Mouse (Mus musculus) embryonic facial prominence, embryonic 14.5 days (tissue): ENCODE data around the gene Pom121. TPM values are rescaled to one million over a fixed set of nuclear protein-coding genes. Genes with fewer than 3 reads are reported as not detected.

Experiments used
- ATAC-seq: fragments of 200-750 bp; cut with Nextera tagmentation; 2 replicates; pipeline ENCODE4 v1.8.0; 2017; ENCODE audit warnings: low read depth, moderate number of reproducible peaks, moderate TSS enrichment
- DNase-seq: peaks from one replicate; pipeline ENCODE4 v3.0.0-alpha.2; 2015; ENCODE audit warnings: low spot score
- H3K27ac ChIP-seq: fragments of 300-500 bp; sonication (generic); replicated peaks from 2 replicates; pipeline ENCODE4 v1.5.1; 2014; ENCODE audit warnings: low read depth, mild to moderate bottlenecking, low read length, moderate library complexity
- H3K27me3 ChIP-seq: fragments of 300-500 bp; sonication (generic); replicated peaks from 2 replicates; pipeline ENCODE4 v1.6.1; 2014; ENCODE audit warnings: low read length; ENCODE audit not compliant: control insufficient read depth, insufficient read depth
- H3K36me3 ChIP-seq: fragments of 300-500 bp; sonication (generic); 2 replicates; pipeline ENCODE4 v1.6.1; 2014; ENCODE audit warnings: low read length, mixed read lengths; ENCODE audit not compliant: control insufficient read depth, insufficient read depth
- H3K4me1 ChIP-seq: fragments of 300-500 bp; sonication (generic); 2 replicates; pipeline ENCODE4 v1.6.1; 2014; ENCODE audit warnings: antibody characterized with exemption, low read length; ENCODE audit not compliant: control insufficient read depth, insufficient read depth
- H3K4me2 ChIP-seq: fragments of 300-500 bp; sonication (generic); 2 replicates; pipeline ENCODE4 v1.6.1; 2014; ENCODE audit warnings: low read depth, mild to moderate bottlenecking, low read length, moderate library complexity, mixed read lengths
- H3K4me3 ChIP-seq: fragments of 300-500 bp; sonication (generic); 2 replicates; pipeline ENCODE4 v1.5.1; 2014; ENCODE audit warnings: low read depth, mild to moderate bottlenecking, low read length
- H3K9ac ChIP-seq: fragments of 300-500 bp; sonication (generic); 2 replicates; pipeline ENCODE4 v1.6.1; 2014; ENCODE audit warnings: low read depth, mild to moderate bottlenecking, low read length, moderate library complexity, mixed read lengths
- H3K9me3 ChIP-seq: fragments of 300-500 bp; sonication (generic); 2 replicates; pipeline ENCODE4 v1.6.1; 2016; ENCODE audit warnings: low read length; ENCODE audit not compliant: control insufficient read depth
- WGBS: fragments of 180-500 bp; shearing (Covaris S2); extraction: QIAGEN DNeasy Blood & Tissue Kit; methylation state at CpG from one replicate; pipeline ENCODE4 v1.1.7; 2014; 5-methylcytosine and 5-hydroxymethylcytosine counted together
- polyA plus RNA-seq: library from polyadenylated mRNA; unstranded; fragments of >200 nt; fragmentation: Nextera tagmentation; extraction: Ambion mirVana; gene quantifications from 2 replicates; pipeline ENCODE4 v1.2.1, GENCODE M21; 2014

Gene Pom121
- polyA plus RNA-seq, 1 experiment from 2014 or later: 15.4 TPM

GRCm38 (mm10) chr5:135404623-135405022 lies 10.3 kb upstream of the Pom121 start:
- no peak overlapping the region for H3K4me2 ChIP-seq
- peak; percentile 56; the same call in 1 of the 2 replicates for ATAC-seq
- 37% methylated on average over 20 of the region's 20 CpGs for WGBS

GRCm38 (mm10) chr5:135400244-135400643 lies 5.9 kb upstream of the Pom121 start:
- Histone ChIP-seq H3K4me2 (no peak overlapping the region), H3K36me3 (no peaks in the 10 kb centered on the region), H3K4me1 (no peaks in the 10 kb centered on the region), H3K9me3 (0 out of 2 replicates have a peak, but pooled peaks cover 3% of the 10 kb centered on the region), H3K4me3 (no peak overlapping the region), H3K9ac (no peak overlapping the region), H3K27ac (no peak overlapping the region), H3K27me3 (no peaks in the 10 kb centered on the region)
- ATAC-seq (peak; percentile 55; the same call in 1 of the 2 replicates), DNase-seq (peak; percentile 86)
- 7% methylated on average over 2 of the region's 2 CpGs for WGBS

More at GRCm38 (mm10) chr5:135404623-135405022, 10.3 kb upstream of the Pom121 start:
- 0 out of 2 replicates have a peak, but pooled peaks cover 3% of the 10 kb centered on the region for H3K9me3 ChIP-seq
- no peak overlapping the region for H3K27ac ChIP-seq
- H3K4me1 ChIP-seq: no peaks in the 10 kb centered on the region
- H3K4me3 ChIP-seq: no peak overlapping the region
- peak; percentile 71 for DNase-seq
- H3K9ac ChIP-seq: no peak overlapping the region
- H3K27me3 ChIP-seq: no peaks in the 10 kb centered on the region
- H3K36me3 ChIP-seq: peaks cover 9% of the 10 kb centered on the region

DNA sequence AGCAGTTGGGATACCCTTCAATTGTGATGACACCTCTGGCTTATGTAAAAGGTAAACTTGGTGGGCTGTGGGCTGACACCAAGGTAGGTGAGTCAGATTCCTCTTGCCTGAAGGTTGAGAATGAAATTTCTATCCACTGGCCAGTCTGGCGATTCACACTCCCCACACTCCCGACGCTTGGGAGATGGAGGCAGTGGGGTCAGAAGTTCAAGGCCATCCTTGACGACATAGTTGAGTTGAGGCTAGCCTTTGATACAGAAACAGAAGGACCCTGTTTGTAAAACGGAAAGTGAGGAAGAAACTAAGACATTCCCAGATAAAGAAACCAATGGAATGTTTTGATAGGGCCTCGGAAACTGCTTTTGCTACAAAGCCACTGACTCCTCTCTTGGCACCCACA lies 5.0 kb upstream of the Pom121 start:
- H3K9ac ChIP-seq: no peak overlapping the region
- H3K4me3 ChIP-seq: no peak overlapping the region
- H3K27me3 ChIP-seq: no peaks in the 10 kb centered on the region
- H3K4me2 ChIP-seq: no peak overlapping the region
- H3K36me3 ChIP-seq: no peaks in the 10 kb centered on the region
- WGBS: 66% methylated on average over 6 of the region's 6 CpGs
- H3K4me1 ChIP-seq: no peaks in the 10 kb centered on the region
- ATAC-seq (no peak), DNase-seq (no peak)
- 0 out of 2 replicates have a peak, but pooled peaks cover 3% of the 10 kb centered on the region for H3K9me3 ChIP-seq
- H3K27ac ChIP-seq: no peak overlapping the region

- H3K27me3 ChIP-seq: no peaks in the 10 kb centered on the region
- H3K9me3 ChIP-seq: no peaks in the 10 kb centered on the region
- no peak overlapping the region for H3K9ac ChIP-seq
- H3K4me3 ChIP-seq: no peak overlapping the region
- ATAC-seq (no peak), DNase-seq (peak; percentile 60)
- WGBS: 47% methylated on average over 5 of the region's 5 CpGs
- H3K4me2 ChIP-seq: no peak overlapping the region
- H3K27ac ChIP-seq: no peak overlapping the region
- peaks cover 15% of the 10 kb centered on the region for H3K36me3 ChIP-seq
- peaks cover 7% of the 10 kb centered on the region for H3K4me1 ChIP-seq
These were observed 1.5 kb upstream of the Pom121 start for GRCm38 (mm10) chr5:135395826-135396225.

- no peak for ATAC-seq
- no peak for DNase-seq
- Histone ChIP-seq H3K4me3 (no peak overlapping the region), H3K36me3 (peaks cover 98% of the 10 kb centered on the region), H3K27ac (no peak overlapping the region), H3K9me3 (no peaks in the 10 kb centered on the region), H3K27me3 (no peaks in the 10 kb centered on the region), H3K4me1 (no peaks in the 10 kb centered on the region), H3K4me2 (no peak overlapping the region), H3K9ac (no peak overlapping the region)
- WGBS: 87% methylated on average over 10 of the region's 10 CpGs
These were observed 10.6 kb downstream of the Pom121 start for GRCm38 (mm10) chr5:135383771-135384170.

DNA sequence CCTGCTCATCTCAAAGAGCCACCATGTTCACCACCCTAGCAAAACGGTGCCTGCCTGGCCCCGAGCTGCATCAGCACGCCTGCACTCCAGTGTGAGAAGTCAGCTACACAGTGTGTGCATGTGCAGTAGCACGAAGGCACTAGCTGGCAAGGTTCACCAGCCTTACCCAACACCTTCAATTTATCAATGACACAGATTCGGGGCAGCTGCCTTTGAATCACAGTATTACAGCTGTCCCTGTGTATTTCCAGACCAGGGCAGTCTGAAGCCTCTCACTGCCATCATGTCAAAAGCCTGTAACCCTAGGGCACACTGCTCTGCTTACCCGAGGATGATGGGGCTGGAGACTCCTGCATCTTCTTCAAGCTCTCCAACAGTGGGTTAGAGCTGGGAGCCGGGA lies 11.6 kb downstream of the Pom121 start:
- no peak overlapping the region for H3K4me3 ChIP-seq

DNA sequence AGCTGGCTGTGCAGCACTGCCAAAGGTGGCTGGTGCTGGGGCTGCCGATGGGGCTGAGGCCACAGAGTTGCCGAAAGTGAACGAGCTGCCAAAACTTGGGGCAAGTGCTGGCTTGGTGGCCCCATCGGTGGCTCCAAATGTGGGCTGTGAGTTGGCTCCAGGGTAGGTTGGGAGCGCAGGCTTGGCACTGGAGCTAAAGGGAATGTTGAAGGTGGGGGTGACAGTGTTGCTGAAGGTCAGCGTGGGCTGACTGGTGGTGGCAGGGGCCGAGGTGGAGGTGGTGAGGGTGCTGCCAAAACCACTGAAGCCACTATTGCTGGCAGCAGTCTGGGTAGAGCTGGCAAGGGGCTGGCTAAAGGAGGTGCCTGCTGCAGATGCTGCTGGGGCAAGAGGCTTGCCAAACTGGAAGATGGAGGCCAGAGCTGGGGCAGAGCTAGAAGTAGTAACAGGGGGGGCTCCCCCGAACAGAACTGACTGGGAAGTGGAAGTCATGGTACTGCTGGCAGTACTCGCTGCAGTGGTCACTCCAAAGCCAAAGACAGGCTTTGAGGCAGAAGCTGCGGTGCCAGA lies 12.9 kb downstream of the Pom121 start:
- 89% methylated on average over 9 of the region's 10 CpGs for WGBS
- ATAC-seq (no peak), DNase-seq (no peak)
- Histone ChIP-seq H3K27ac (no peak overlapping the region), H3K4me3 (no peak overlapping the region), H3K9me3 (no peaks in the 10 kb centered on the region), H3K4me1 (no peaks in the 10 kb centered on the region), H3K4me2 (no peak overlapping the region), H3K9ac (0 out of 2 replicates have a peak overlapping the region, but pooled peaks have one; percentile 8), H3K36me3 (peaks cover 91% of the 10 kb centered on the region), H3K27me3 (no peaks in the 10 kb centered on the region)

More for the DNA sequence above, 11.6 kb downstream of the Pom121 start:
- Histone ChIP-seq H3K27me3 (no peaks in the 10 kb centered on the region), H3K27ac (no peak overlapping the region), H3K4me1 (no peaks in the 10 kb centered on the region), H3K9me3 (no peaks in the 10 kb centered on the region), H3K36me3 (peaks cover 98% of the 10 kb centered on the region), H3K4me2 (no peak overlapping the region), H3K9ac (no peak overlapping the region)
- WGBS: 84% methylated on average over 7 of the region's 7 CpGs
- DNase-seq: no peak
- no peak for ATAC-seq

DNA sequence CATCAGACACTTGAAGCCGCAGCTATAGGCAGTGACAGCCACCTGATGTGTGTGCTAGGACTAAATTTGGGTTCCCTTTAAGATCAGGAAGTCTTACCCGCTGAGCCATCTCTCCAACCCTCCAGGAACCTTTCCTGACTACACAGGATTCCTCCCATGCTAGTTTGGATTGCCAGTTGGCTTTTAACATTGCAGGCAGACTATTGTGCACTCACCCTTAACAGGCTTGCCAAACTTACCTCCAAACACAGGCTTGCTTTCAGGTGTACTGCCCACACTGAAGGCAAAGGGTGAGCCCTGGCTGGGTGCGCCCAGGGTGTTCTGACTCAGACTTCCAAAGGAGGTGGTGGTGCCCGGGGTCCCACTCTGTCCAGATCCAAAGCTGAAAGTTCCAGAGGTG lies 13.7 kb downstream of the Pom121 start:
- Histone ChIP-seq H3K4me1 (no peaks in the 10 kb centered on the region), H3K9ac (no peak overlapping the region), H3K4me3 (no peak overlapping the region), H3K36me3 (peaks cover 92% of the 10 kb centered on the region), H3K27ac (no peak overlapping the region), H3K27me3 (no peaks in the 10 kb centered on the region), H3K4me2 (no peak overlapping the region), H3K9me3 (no peaks in the 10 kb centered on the region)
- WGBS: 93% methylated on average over 4 of the region's 4 CpGs
- ATAC-seq (no peak), DNase-seq (no peak)

- Histone ChIP-seq H3K4me1 (no peaks in the 10 kb centered on the region), H3K4me2 (no peak overlapping the region), H3K27me3 (no peaks in the 10 kb centered on the region), H3K4me3 (no peak overlapping the region), H3K9ac (no peak overlapping the region), H3K36me3 (peaks cover 90% of the 10 kb centered on the region), H3K27ac (no peak overlapping the region), H3K9me3 (no peaks in the 10 kb centered on the region)
- ATAC-seq: no peak
- 73% methylated on average over 2 of the region's 2 CpGs for WGBS
- no peak for DNase-seq
These were observed 18.0 kb downstream of the Pom121 start for GRCm38 (mm10) chr5:135376341-135376740.
